Mouse (Mus musculus): Measurements from ENCODE around the gene Babam2. TPM values are rescaled to one million over a fixed set of nuclear protein-coding genes. Genes with fewer than 3 reads are reported as not detected.

The Babam2 gene
- polyA plus RNA-seq, 1 experiment, result 25.9 TPM

DNA sequence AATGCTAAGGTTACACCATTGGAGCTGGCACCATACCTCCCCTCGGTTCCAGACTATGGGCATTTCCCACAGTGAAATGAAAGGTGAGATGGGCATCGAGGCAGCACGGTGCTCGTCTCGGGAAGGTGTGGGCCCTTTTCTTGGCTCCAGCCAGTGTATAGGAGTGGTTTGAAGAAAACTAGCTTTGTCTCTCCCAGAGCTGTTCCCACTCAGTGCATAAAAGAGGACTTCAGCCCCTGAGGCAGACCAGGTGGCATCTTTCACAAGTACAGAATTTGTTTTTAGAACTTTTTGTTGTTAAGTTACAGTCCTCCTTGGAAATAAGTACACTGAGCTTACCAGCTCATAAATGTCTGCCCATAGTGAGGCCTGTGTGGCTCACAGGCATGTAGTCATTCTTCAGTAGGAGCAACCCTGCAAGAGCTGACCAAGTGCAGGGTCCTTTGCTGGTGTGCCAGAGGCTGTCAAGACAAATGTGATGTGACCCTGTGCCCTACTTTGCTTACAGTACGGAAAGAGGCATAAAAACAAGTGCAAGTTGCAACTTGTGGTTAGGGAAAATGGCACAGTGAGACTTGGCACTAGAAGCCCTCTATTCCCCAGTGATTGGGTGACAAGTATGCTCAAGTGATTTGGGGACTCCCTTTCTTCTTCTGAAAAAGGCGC lies 208.9 kb downstream of the Babam2 start:
- Histone ChIP-seq H3K27ac (ENCODE audit: control insufficient read depth, insufficient read depth, low read depth, low read length, poor library complexity) (no peak overlapping the region), H3K4me1 (ENCODE audit: control insufficient read depth, insufficient read depth, low read length) (peaks cover 3% of the 10 kb centered on the region), H3K4me3 (replicated peaks; ENCODE audit: control insufficient read depth, low read depth, low read length) (no peak overlapping the region)
- 87% methylated on average over 7 of the region's 7 CpGs for WGBS
- no peak for TF ChIP-seq POLR2A (IDR thresholded peaks at IDR 0.05; ENCODE audit: borderline replicate concordance, control insufficient read depth, low read depth, low read length)
- no peak for TF ChIP-seq CTCF (IDR thresholded peaks at IDR 0.05; ENCODE audit: control insufficient read depth, insufficient read depth, low read length)

DNA sequence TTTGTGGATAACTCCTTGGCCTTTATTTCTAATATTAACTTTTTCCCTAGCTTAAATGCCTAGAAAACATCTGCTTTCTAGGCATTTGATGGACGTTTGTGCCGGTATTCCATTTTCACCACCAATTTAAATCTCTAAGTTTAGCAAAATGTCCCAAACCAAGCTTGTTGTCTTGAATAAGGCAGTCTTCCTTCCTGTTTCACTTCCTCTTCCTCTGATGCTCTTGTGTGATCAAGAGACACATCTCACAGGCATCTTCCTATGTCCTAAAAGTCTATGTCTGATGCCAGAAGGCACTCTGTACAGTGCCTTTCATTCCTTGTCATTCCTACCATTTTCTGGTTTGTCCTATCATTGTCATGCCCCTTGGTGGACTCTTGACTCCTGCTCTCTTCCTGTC lies 210.5 kb downstream of the Babam2 start:
- Histone ChIP-seq H3K4me3 (replicated peaks; ENCODE audit: control insufficient read depth, low read depth, low read length) (no peak overlapping the region), H3K27ac (ENCODE audit: control insufficient read depth, insufficient read depth, low read depth, low read length, poor library complexity) (no peak overlapping the region; the same call in 1 of the 2 replicates), H3K4me1 (ENCODE audit: control insufficient read depth, insufficient read depth, low read length) (peaks cover 3% of the 10 kb centered on the region)
- WGBS, result 51% methylated on average over 2 of the region's 2 CpGs
- TF ChIP-seq CTCF (IDR thresholded peaks at IDR 0.05; ENCODE audit: control insufficient read depth, insufficient read depth, low read length) (no peak), POLR2A (IDR thresholded peaks at IDR 0.05; ENCODE audit: borderline replicate concordance, control insufficient read depth, low read depth, low read length) (no peak)

DNA sequence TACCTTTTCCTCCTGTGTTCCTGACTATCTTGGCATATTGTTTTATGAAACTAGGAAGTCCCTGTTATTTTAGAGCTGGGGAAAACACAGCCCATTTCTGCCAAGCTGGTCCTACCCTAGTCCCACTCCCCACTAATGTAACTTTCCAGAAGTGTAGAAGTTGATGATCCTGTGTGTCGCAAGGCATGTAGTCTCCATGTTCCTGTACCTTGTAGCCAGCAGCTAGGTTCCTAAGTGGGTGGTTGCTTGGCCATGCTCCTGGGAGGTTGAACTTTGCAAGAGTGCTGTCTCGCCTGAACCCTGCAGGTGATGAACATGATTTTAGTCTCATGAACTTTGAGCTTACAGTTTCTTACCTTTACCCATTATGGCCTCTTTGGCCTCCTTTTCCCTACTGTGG lies 211.3 kb downstream of the Babam2 start:
- 84% methylated on average over 2 of the region's 2 CpGs for WGBS
- no peak for TF ChIP-seq POLR2A (IDR thresholded peaks at IDR 0.05; ENCODE audit: borderline replicate concordance, control insufficient read depth, low read depth, low read length)
- no peak for TF ChIP-seq CTCF (IDR thresholded peaks at IDR 0.05; ENCODE audit: control insufficient read depth, insufficient read depth, low read length)
- Histone ChIP-seq H3K4me3 (replicated peaks; ENCODE audit: control insufficient read depth, low read depth, low read length) (no peak overlapping the region), H3K27ac (ENCODE audit: control insufficient read depth, insufficient read depth, low read depth, low read length, poor library complexity) (no peak overlapping the region), H3K4me1 (ENCODE audit: control insufficient read depth, insufficient read depth, low read length) (peaks cover 3% of the 10 kb centered on the region)

DNA sequence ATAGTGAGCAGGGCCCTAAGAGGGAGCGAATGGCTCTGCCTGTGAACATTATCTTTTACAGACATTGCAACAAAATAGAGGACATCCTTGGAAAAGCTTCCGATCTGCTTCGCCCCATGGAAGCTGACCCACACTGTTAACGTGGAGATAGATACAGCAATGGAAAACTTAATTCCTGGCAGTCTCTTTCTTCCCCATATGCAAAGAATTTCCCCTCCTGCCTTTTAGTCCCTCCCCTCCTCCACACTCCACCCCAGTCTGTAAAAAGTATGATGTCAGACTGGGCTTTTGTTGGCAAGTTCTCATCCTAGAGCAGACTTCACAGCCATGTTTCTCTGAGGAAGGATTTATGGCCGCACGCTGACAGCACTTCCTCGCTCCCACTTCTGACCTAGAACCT lies 218.8 kb downstream of the Babam2 start:
- H3K4me1 ChIP-seq (ENCODE audit: control insufficient read depth, insufficient read depth, low read length), result no peaks in the 10 kb centered on the region

DNA sequence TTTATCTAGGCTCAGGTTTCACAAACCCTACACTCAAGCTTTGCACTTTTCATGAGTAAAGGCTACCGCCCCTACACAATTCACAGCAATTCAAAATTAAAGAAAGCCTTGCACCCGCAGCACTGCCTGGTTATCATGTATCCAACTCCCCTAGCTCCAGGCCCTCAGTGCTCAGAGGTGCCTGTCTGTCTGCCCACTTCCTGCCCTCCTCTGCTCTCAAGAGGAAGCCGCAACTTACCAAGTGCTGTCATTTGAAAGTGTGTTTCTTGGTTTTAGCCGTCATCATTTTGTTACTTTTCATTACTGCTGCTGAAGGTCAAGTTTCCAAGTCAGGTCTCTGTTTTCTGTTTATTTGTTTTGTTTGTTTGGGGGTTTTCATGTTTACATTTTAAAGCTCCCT lies 221.1 kb downstream of the Babam2 start:
- H3K4me3 ChIP-seq (replicated peaks; ENCODE audit: control insufficient read depth, low read depth, low read length), result no peak overlapping the region
- no peaks in the 10 kb centered on the region for H3K4me1 ChIP-seq (ENCODE audit: control insufficient read depth, insufficient read depth, low read length)
- 16% methylated on average over 4 of the region's 4 CpGs for WGBS
- TF ChIP-seq POLR2A (IDR thresholded peaks at IDR 0.05; ENCODE audit: borderline replicate concordance, control insufficient read depth, low read depth, low read length), result no peak
- TF ChIP-seq CTCF (IDR thresholded peaks at IDR 0.05; ENCODE audit: control insufficient read depth, insufficient read depth, low read length), result no peak
- no peak overlapping the region for H3K27ac ChIP-seq (ENCODE audit: control insufficient read depth, insufficient read depth, low read depth, low read length, poor library complexity)

More for the DNA sequence above, 218.8 kb downstream of the Babam2 start:
- Histone ChIP-seq H3K27ac (ENCODE audit: control insufficient read depth, insufficient read depth, low read depth, low read length, poor library complexity) (no peak overlapping the region), H3K4me3 (replicated peaks; ENCODE audit: control insufficient read depth, low read depth, low read length) (no peak overlapping the region)
- no peak for TF ChIP-seq CTCF (IDR thresholded peaks at IDR 0.05; ENCODE audit: control insufficient read depth, insufficient read depth, low read length)
- no peak for TF ChIP-seq POLR2A (IDR thresholded peaks at IDR 0.05; ENCODE audit: borderline replicate concordance, control insufficient read depth, low read depth, low read length)
- WGBS, result 88% methylated on average over 7 of the region's 7 CpGs

DNA sequence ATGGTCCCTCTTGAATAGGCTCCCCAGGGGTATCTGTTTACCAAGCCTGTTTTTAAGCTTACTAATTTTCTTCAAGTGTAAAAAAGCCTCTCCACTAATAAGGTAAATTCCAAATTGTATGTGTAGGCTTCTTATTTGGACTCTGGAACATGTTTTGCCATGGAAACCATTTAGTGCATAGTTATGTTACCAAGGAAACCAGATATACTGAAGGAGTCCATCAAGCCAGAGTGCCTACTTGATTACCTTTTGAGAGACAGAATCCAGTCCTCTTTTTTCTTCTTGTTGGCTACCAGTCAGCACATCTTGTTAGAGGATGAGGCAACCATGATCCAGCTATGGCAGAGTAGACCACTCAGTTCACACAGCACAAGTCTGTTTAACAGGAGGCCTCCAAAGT lies 222.6 kb downstream of the Babam2 start:
- Histone ChIP-seq H3K4me3 (replicated peaks; ENCODE audit: control insufficient read depth, low read depth, low read length) (no peak overlapping the region), H3K4me1 (ENCODE audit: control insufficient read depth, insufficient read depth, low read length) (no peaks in the 10 kb centered on the region), H3K27ac (ENCODE audit: control insufficient read depth, insufficient read depth, low read depth, low read length, poor library complexity) (no peak overlapping the region)
- no peak for TF ChIP-seq POLR2A (IDR thresholded peaks at IDR 0.05; ENCODE audit: borderline replicate concordance, control insufficient read depth, low read depth, low read length)
- TF ChIP-seq CTCF (IDR thresholded peaks at IDR 0.05; ENCODE audit: control insufficient read depth, insufficient read depth, low read length), result no peak

DNA sequence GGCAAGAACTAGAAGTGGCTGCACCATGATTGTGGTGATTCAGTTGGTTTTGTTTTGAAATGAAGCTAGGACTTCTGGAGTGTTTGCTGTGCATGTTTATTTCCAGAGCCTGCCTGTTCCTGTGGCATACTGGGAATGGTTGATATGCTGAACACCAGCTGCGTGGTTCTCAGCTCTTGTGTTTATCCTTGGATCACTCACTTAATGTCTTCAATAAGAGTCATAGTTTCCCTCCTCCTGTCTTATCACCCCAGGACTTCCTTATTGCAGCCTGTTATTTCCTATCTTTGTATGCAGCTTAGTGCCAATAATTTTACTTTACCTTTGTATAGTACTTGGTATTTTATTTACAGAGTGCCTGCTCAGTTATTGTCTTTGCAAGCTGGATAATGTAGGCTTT lies 223.4 kb downstream of the Babam2 start:
- 68% methylated on average over 1 of the region's 1 CpGs for WGBS
- H3K27ac ChIP-seq (ENCODE audit: control insufficient read depth, insufficient read depth, low read depth, low read length, poor library complexity), result no peak overlapping the region
- TF ChIP-seq POLR2A (IDR thresholded peaks at IDR 0.05; ENCODE audit: borderline replicate concordance, control insufficient read depth, low read depth, low read length), result no peak
- no peak for TF ChIP-seq CTCF (IDR thresholded peaks at IDR 0.05; ENCODE audit: control insufficient read depth, insufficient read depth, low read length)
- no peaks in the 10 kb centered on the region for H3K4me1 ChIP-seq (ENCODE audit: control insufficient read depth, insufficient read depth, low read length)
- no peak overlapping the region for H3K4me3 ChIP-seq (replicated peaks; ENCODE audit: control insufficient read depth, low read depth, low read length)

DNA sequence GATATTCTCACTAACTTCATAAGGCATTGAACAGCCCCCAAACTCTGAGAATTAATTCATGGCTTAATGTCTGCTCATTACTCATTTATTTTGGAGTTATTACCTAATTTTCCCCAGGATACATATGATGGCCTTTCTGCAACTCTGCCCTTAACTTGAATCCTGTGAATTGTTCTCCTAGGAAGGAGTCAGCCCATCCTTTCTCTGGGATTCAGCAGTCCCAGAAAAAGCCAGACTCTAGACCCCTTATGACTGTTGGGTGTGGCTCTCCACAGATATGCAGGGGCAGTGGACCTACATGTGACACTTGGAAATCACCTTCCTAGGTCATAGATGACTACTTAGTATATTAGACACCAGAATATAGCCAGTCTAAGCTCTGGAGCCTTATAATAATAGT lies 226.6 kb downstream of the Babam2 start:
- no peaks in the 10 kb centered on the region for H3K4me1 ChIP-seq (ENCODE audit: control insufficient read depth, insufficient read depth, low read length)
- no peak overlapping the region for H3K27ac ChIP-seq (ENCODE audit: control insufficient read depth, insufficient read depth, low read depth, low read length, poor library complexity)
- no peak for TF ChIP-seq POLR2A (IDR thresholded peaks at IDR 0.05; ENCODE audit: borderline replicate concordance, control insufficient read depth, low read depth, low read length)
- no peak for TF ChIP-seq CTCF (IDR thresholded peaks at IDR 0.05; ENCODE audit: control insufficient read depth, insufficient read depth, low read length)
- H3K4me3 ChIP-seq (replicated peaks; ENCODE audit: control insufficient read depth, low read depth, low read length), result no peak overlapping the region

DNA sequence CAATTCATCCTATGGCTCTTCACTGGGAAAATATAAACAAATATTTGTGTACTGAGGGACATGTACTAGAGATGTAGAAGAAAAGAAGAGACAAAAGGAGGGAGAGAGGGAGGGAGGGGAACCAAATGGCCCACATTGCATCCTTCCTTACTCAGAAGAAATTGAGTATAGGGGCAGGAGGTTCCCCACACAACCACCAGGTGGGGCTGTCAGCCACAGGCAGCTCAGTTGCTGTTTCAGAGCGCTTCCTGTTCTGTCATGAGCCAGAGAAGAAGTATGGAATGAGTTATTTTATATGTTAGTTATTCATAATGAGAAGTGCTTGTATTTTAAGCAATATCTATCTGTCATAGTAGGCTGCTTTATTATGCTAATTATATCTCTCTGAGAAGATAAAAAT lies 229.1 kb downstream of the Babam2 start:
- WGBS, result 77% methylated on average over 1 of the region's 1 CpGs
- TF ChIP-seq POLR2A (IDR thresholded peaks at IDR 0.05; ENCODE audit: borderline replicate concordance, control insufficient read depth, low read depth, low read length) (no peak), CTCF (IDR thresholded peaks at IDR 0.05; ENCODE audit: control insufficient read depth, insufficient read depth, low read length) (peak; percentile 83)
- H3K27ac ChIP-seq (ENCODE audit: control insufficient read depth, insufficient read depth, low read depth, low read length, poor library complexity), result no peak overlapping the region
- no peak overlapping the region for H3K4me3 ChIP-seq (replicated peaks; ENCODE audit: control insufficient read depth, low read depth, low read length)
- no peaks in the 10 kb centered on the region for H3K4me1 ChIP-seq (ENCODE audit: control insufficient read depth, insufficient read depth, low read length)

Measured in bone marrow, adult 2 months (tissue).